Mouse (Mus musculus) hindbrain, embryonic 13.5 days (tissue): ENCODE data around the gene Glcci1. TPM values are rescaled to one million over a fixed set of nuclear protein-coding genes. Genes with fewer than 3 reads are reported as not detected.

Experiments used
- ATAC-seq: fragments of 200-750 bp; cut with Nextera tagmentation; 2 replicates; pipeline ENCODE4 v1.8.0; 2017; ENCODE audit warnings: moderate TSS enrichment; ENCODE audit not compliant: low FRiP score
- H3K27ac ChIP-seq: fragments of 300-500 bp; sonication (generic); 2 replicates; pipeline ENCODE4 v1.5.1; 2015; ENCODE audit warnings: inconsistent platforms, mild to moderate bottlenecking, moderate library complexity
- H3K27me3 ChIP-seq: fragments of 300-500 bp; sonication (generic); 2 replicates; pipeline ENCODE4 v1.6.1; 2015; ENCODE audit warnings: mild to moderate bottlenecking, inconsistent platforms
- H3K36me3 ChIP-seq: fragments of 300-500 bp; sonication (generic); 2 replicates; pipeline ENCODE4 v1.6.1; 2015; ENCODE audit warnings: mild to moderate bottlenecking, inconsistent platforms
- H3K4me1 ChIP-seq: fragments of 300-500 bp; sonication (generic); replicated peaks from 2 replicates; pipeline ENCODE4 v1.6.1; 2015; ENCODE audit warnings: inconsistent platforms
- H3K4me2 ChIP-seq: fragments of 300-500 bp; sonication (generic); 2 replicates; pipeline ENCODE4 v1.6.1; 2015; ENCODE audit warnings: inconsistent platforms, mild to moderate bottlenecking, moderate library complexity
- H3K4me3 ChIP-seq: fragments of 300-500 bp; sonication (generic); 2 replicates; pipeline ENCODE4 v1.5.1; 2015; ENCODE audit warnings: mild to moderate bottlenecking, inconsistent platforms
- H3K9ac ChIP-seq: fragments of 300-500 bp; sonication (generic); 2 replicates; pipeline ENCODE4 v1.6.1; 2015; ENCODE audit warnings: mild to moderate bottlenecking, inconsistent platforms
- H3K9me3 ChIP-seq: fragments of 300-500 bp; sonication (generic); 2 replicates; pipeline ENCODE4 v1.6.1; 2016; ENCODE audit warnings: inconsistent platforms
- WGBS: fragments of 180-500 bp; shearing (Covaris S2); methylation state at CpG from one replicate; pipeline ENCODE4 v1.1.7; 2015; 5-methylcytosine and 5-hydroxymethylcytosine counted together
- polyA plus RNA-seq: library from polyadenylated mRNA; unstranded; fragments of >200 nt; fragmentation: Nextera tagmentation; extraction: Ambion mirVana; gene quantifications from 2 replicates; pipeline ENCODE4 v1.2.1, GENCODE M21; 2015

Glcci1 gene
- polyA plus RNA-seq, 1 experiment from 2014 or later = 9.7 TPM

GRCm38 (mm10) chr6:8639526-8639925 lies 130.1 kb downstream of the Glcci1 start:
- WGBS = 81% methylated on average over 2 of the region's 2 CpGs
- Histone ChIP-seq H3K36me3 (peaks cover 8% of the 10 kb centered on the region; the same call in 1 of the 2 replicates), H3K27ac (no peak overlapping the region), H3K4me2 (no peak overlapping the region), H3K4me1 (no peaks in the 10 kb centered on the region), H3K27me3 (no peaks in the 10 kb centered on the region), H3K4me3 (no peak overlapping the region), H3K9ac (no peak overlapping the region), H3K9me3 (0 out of 2 replicates have a peak, but pooled peaks cover 5% of the 10 kb centered on the region)
- no peak for ATAC-seq

GRCm38 (mm10) chr6:8640863-8641262 lies 131.5 kb downstream of the Glcci1 start:
- WGBS = 93% methylated on average over 5 of the region's 5 CpGs
- Histone ChIP-seq H3K27me3 (no peaks in the 10 kb centered on the region), H3K4me3 (no peak overlapping the region), H3K4me2 (no peak overlapping the region), H3K9me3 (0 out of 2 replicates have a peak, but pooled peaks cover 5% of the 10 kb centered on the region), H3K36me3 (peaks cover 8% of the 10 kb centered on the region; the same call in 1 of the 2 replicates), H3K27ac (no peak overlapping the region), H3K4me1 (no peaks in the 10 kb centered on the region), H3K9ac (no peak overlapping the region)
- ATAC-seq = no peak

- no peak overlapping the region for H3K4me3 ChIP-seq
- WGBS = 88% methylated on average over 10 of the region's 10 CpGs
Observed at GRCm38 (mm10) chr6:8644703-8645102, 135.3 kb downstream of the Glcci1 start.

GRCm38 (mm10) chr6:8645708-8646107 lies 136.3 kb downstream of the Glcci1 start:
- H3K9me3 ChIP-seq = no peaks in the 10 kb centered on the region
- no peak overlapping the region for H3K27ac ChIP-seq
- no peak for ATAC-seq
- H3K36me3 ChIP-seq = peaks cover 2% of the 10 kb centered on the region; the same call in 1 of the 2 replicates
- no peak overlapping the region for H3K4me3 ChIP-seq
- H3K9ac ChIP-seq = no peak overlapping the region
- WGBS = 42% methylated on average over 2 of the region's 2 CpGs
- no peak overlapping the region for H3K4me2 ChIP-seq
- no peaks in the 10 kb centered on the region for H3K27me3 ChIP-seq
- no peaks in the 10 kb centered on the region for H3K4me1 ChIP-seq

More at GRCm38 (mm10) chr6:8644703-8645102, 135.3 kb downstream of the Glcci1 start:
- Histone ChIP-seq H3K9me3 (no peaks in the 10 kb centered on the region), H3K27me3 (no peaks in the 10 kb centered on the region), H3K36me3 (peaks cover 2% of the 10 kb centered on the region; the same call in 1 of the 2 replicates), H3K4me2 (no peak overlapping the region), H3K4me1 (no peaks in the 10 kb centered on the region), H3K9ac (no peak overlapping the region), H3K27ac (no peak overlapping the region)
- ATAC-seq = no peak
